Mouse (Mus musculus) liver, embryonic 15.5 days (tissue): ENCODE measurements around the gene Tnni1. TPM values are rescaled to one million over a fixed set of nuclear protein-coding genes. Genes with fewer than 3 reads are reported as not detected.

Experiments used
- ATAC-seq: fragments of 200-750 bp; cut with Nextera tagmentation; 2 replicates; pipeline ENCODE4 v1.8.0; 2017; ENCODE audit warnings: moderate number of reproducible peaks, mild to moderate bottlenecking, moderate library complexity; ENCODE audit not compliant: insufficient read depth
- H3K27ac ChIP-seq: fragments of 300-500 bp; sonication (generic); replicated peaks from 2 replicates; pipeline ENCODE4 v1.5.1; 2015; ENCODE audit warnings: mild to moderate bottlenecking, inconsistent platforms
- H3K27me3 ChIP-seq: fragments of 300-500 bp; sonication (generic); 2 replicates; pipeline ENCODE4 v1.6.1; 2015; ENCODE audit warnings: mild to moderate bottlenecking, inconsistent platforms
- H3K36me3 ChIP-seq: fragments of 300-500 bp; sonication (generic); replicated peaks from 2 replicates; pipeline ENCODE4 v1.6.1; 2015; ENCODE audit warnings: moderate library complexity, mild to moderate bottlenecking, inconsistent platforms
- H3K4me1 ChIP-seq: fragments of 300-500 bp; sonication (generic); replicated peaks from 2 replicates; pipeline ENCODE4 v1.6.1; 2015; ENCODE audit warnings: inconsistent platforms
- H3K4me2 ChIP-seq: fragments of 300-500 bp; sonication (generic); 2 replicates; pipeline ENCODE4 v1.6.1; 2015; ENCODE audit warnings: moderate library complexity, mild to moderate bottlenecking, inconsistent platforms
- H3K4me3 ChIP-seq: fragments of 300-500 bp; sonication (generic); replicated peaks from 2 replicates; pipeline ENCODE4 v1.5.1; 2015; ENCODE audit warnings: mild to moderate bottlenecking, inconsistent platforms
- H3K9ac ChIP-seq: fragments of 300-500 bp; sonication (generic); 2 replicates; pipeline ENCODE4 v1.6.1; 2015; ENCODE audit warnings: moderate library complexity, mild to moderate bottlenecking, inconsistent platforms
- H3K9me3 ChIP-seq: fragments of 300-500 bp; sonication (generic); replicated peaks from 2 replicates; pipeline ENCODE4 v1.6.1; 2016; ENCODE audit warnings: inconsistent platforms
- WGBS: fragments of 180-500 bp; shearing (Covaris S2); methylation state at CpG from one replicate; pipeline ENCODE4 v1.1.7; 2015; ENCODE audit warnings: mixed read lengths; ENCODE audit not compliant: insufficient replicate concordance; 5-methylcytosine and 5-hydroxymethylcytosine counted together
- polyA plus RNA-seq: library from polyadenylated mRNA; unstranded; fragments of >200 nt; fragmentation: Nextera tagmentation; extraction: Ambion mirVana; gene quantifications from 2 replicates; pipeline ENCODE4 v1.2.1, GENCODE M21; 2015

Tnni1 gene
- polyA plus RNA-seq, 1 experiment from 2014 or later = 23.2 TPM

- H3K4me3 ChIP-seq = no peak overlapping the region
- H3K36me3 ChIP-seq = no peaks in the 10 kb centered on the region
- peak; percentile 45; the same call in 1 of the 2 replicates for ATAC-seq
- H3K9me3 ChIP-seq = no peaks in the 10 kb centered on the region
- 12% methylated on average over 6 of the region's 6 CpGs for WGBS
- H3K4me1 ChIP-seq = peaks cover 10% of the 10 kb centered on the region; the same call in 1 of the 2 replicates
- H3K27me3 ChIP-seq = peaks cover 16% of the 10 kb centered on the region; the same call in 1 of the 2 replicates
- H3K27ac ChIP-seq = no peak overlapping the region
- no peak overlapping the region for H3K4me2 ChIP-seq
- H3K9ac ChIP-seq = no peak overlapping the region
Observed at GRCm38 (mm10) chr1:135847139-135847562, 67.9 kb downstream of the Tnni1 start.

GRCm38 (mm10) chr1:135847611-135848351 is 68.5 kb downstream of the Tnni1 start:
- WGBS = 46% methylated on average over 17 of the region's 17 CpGs
- Histone ChIP-seq H3K4me1 (peaks cover 14% of the 10 kb centered on the region), H3K27ac (no peak overlapping the region), H3K36me3 (no peaks in the 10 kb centered on the region), H3K4me3 (no peak overlapping the region), H3K4me2 (no peak overlapping the region), H3K9me3 (no peaks in the 10 kb centered on the region), H3K9ac (no peak overlapping the region), H3K27me3 (peaks cover 16% of the 10 kb centered on the region; the same call in 1 of the 2 replicates)
- no peak for ATAC-seq

GRCm38 (mm10) chr1:135850722-135851512 is 71.7 kb downstream of the Tnni1 start:
- Histone ChIP-seq H3K4me3 (no peak overlapping the region), H3K9ac (no peak overlapping the region), H3K4me2 (no peak overlapping the region), H3K36me3 (no peaks in the 10 kb centered on the region), H3K27ac (no peak overlapping the region), H3K9me3 (no peaks in the 10 kb centered on the region), H3K27me3 (peaks cover 11% of the 10 kb centered on the region; the same call in 1 of the 2 replicates), H3K4me1 (peaks cover 27% of the 10 kb centered on the region)
- WGBS = 58% methylated on average over 12 of the region's 12 CpGs
- ATAC-seq = no peak

GRCm38 (mm10) chr1:135852044-135852756 is 73.0 kb downstream of the Tnni1 start:
- Histone ChIP-seq H3K27ac (no peak overlapping the region), H3K9me3 (no peaks in the 10 kb centered on the region), H3K4me1 (peaks cover 27% of the 10 kb centered on the region), H3K4me2 (no peak overlapping the region), H3K36me3 (no peaks in the 10 kb centered on the region), H3K9ac (no peak overlapping the region), H3K4me3 (no peak overlapping the region), H3K27me3 (peaks cover 11% of the 10 kb centered on the region; the same call in 1 of the 2 replicates)
- 41% methylated on average over 13 of the region's 13 CpGs for WGBS
- ATAC-seq = no peak

GRCm38 (mm10) chr1:135853200-135853599 is 74.0 kb downstream of the Tnni1 start:
- no peak overlapping the region for H3K9ac ChIP-seq
- H3K4me3 ChIP-seq = no peak overlapping the region
- no peak for ATAC-seq
- H3K36me3 ChIP-seq = no peaks in the 10 kb centered on the region
- no peak overlapping the region for H3K27ac ChIP-seq
- H3K4me2 ChIP-seq = no peak overlapping the region
- peaks cover 32% of the 10 kb centered on the region for H3K4me1 ChIP-seq
- H3K27me3 ChIP-seq = peaks cover 11% of the 10 kb centered on the region; the same call in 1 of the 2 replicates
- no peaks in the 10 kb centered on the region for H3K9me3 ChIP-seq
- WGBS = 57% methylated on average over 4 of the region's 4 CpGs

GRCm38 (mm10) chr1:135854591-135855343 is 75.5 kb downstream of the Tnni1 start:
- no peaks in the 10 kb centered on the region for H3K36me3 ChIP-seq
- H3K9me3 ChIP-seq = no peaks in the 10 kb centered on the region
- H3K9ac ChIP-seq = no peak overlapping the region
- ATAC-seq = no peak
- H3K27me3 ChIP-seq = no peaks in the 10 kb centered on the region
- no peak overlapping the region for H3K4me2 ChIP-seq
- H3K27ac ChIP-seq = no peak overlapping the region
- no peak overlapping the region for H3K4me3 ChIP-seq
- H3K4me1 ChIP-seq = peaks cover 32% of the 10 kb centered on the region
- 61% methylated on average over 6 of the region's 6 CpGs for WGBS

- Histone ChIP-seq H3K9me3 (no peaks in the 10 kb centered on the region), H3K4me3 (no peak overlapping the region), H3K4me1 (peaks cover 32% of the 10 kb centered on the region), H3K27me3 (0 out of 2 replicates have a peak, but pooled peaks cover under 1% of the 10 kb centered on the region), H3K9ac (no peak overlapping the region), H3K4me2 (no peak overlapping the region), H3K36me3 (no peaks in the 10 kb centered on the region), H3K27ac (no peak overlapping the region)
- WGBS = 79% methylated on average over 1 of the region's 1 CpGs
- no peak for ATAC-seq
Observed at GRCm38 (mm10) chr1:135855344-135855687, 76.1 kb downstream of the Tnni1 start.

GRCm38 (mm10) chr1:135856070-135856469 is 76.8 kb downstream of the Tnni1 start:
- H3K27me3 ChIP-seq = peaks cover 8% of the 10 kb centered on the region; the same call in 1 of the 2 replicates
- H3K4me3 ChIP-seq = no peak overlapping the region
- H3K9me3 ChIP-seq = no peaks in the 10 kb centered on the region
- no peak for ATAC-seq
- WGBS = 65% methylated on average over 4 of the region's 4 CpGs
- peaks cover 28% of the 10 kb centered on the region for H3K4me1 ChIP-seq
- no peak overlapping the region for H3K9ac ChIP-seq
- no peak overlapping the region for H3K4me2 ChIP-seq
- no peaks in the 10 kb centered on the region for H3K36me3 ChIP-seq
- H3K27ac ChIP-seq = no peak overlapping the region

- no peak for ATAC-seq
- H3K27me3 ChIP-seq = peaks cover 16% of the 10 kb centered on the region
- H3K9ac ChIP-seq = no peak overlapping the region
- H3K9me3 ChIP-seq = no peaks in the 10 kb centered on the region
- no peaks in the 10 kb centered on the region for H3K36me3 ChIP-seq
- 44% methylated on average over 11 of the region's 11 CpGs for WGBS
- H3K4me2 ChIP-seq = no peak overlapping the region
- no peak overlapping the region for H3K4me3 ChIP-seq
- no peak overlapping the region for H3K27ac ChIP-seq
- H3K4me1 ChIP-seq = peaks cover 27% of the 10 kb centered on the region
Observed at GRCm38 (mm10) chr1:135857137-135857775, 78.0 kb downstream of the Tnni1 start.

- 69% methylated on average over 7 of the region's 7 CpGs for WGBS
- ATAC-seq = no peak
Observed at GRCm38 (mm10) chr1:135858533-135858932, 79.3 kb downstream of the Tnni1 start.

More at GRCm38 (mm10) chr1:135858533-135858932, 79.3 kb downstream of the Tnni1 start:
- Histone ChIP-seq H3K27ac (no peak overlapping the region), H3K4me3 (no peak overlapping the region), H3K36me3 (no peaks in the 10 kb centered on the region), H3K4me1 (peaks cover 15% of the 10 kb centered on the region), H3K9me3 (no peaks in the 10 kb centered on the region), H3K4me2 (no peak overlapping the region), H3K27me3 (peaks cover 21% of the 10 kb centered on the region), H3K9ac (no peak overlapping the region)
